11 mouse cellular contexts compared by ENCODE assay signal in genomic region chr6:135351638-135352302, GRCm38 (mm10). TPM values are rescaled to one million over a fixed set of nuclear protein-coding genes. Genes with fewer than 3 reads are reported as not detected.
A peak's percentile ranks its signal among the peaks of the same experiment; 100 is the strongest.
DNase-seq lines count a peak whose midpoint lies in the region; ATAC-seq lines count a peak whose summit lies in the region.
"Had no signal": no experiment of that assay in that cellular context is flagged by ENCODE, and none has a peak within 500 bp of the region (broad histone marks: within the 10 kb centered on the region; RNA-seq: fewer than 3 reads in every experiment).

No protein-coding gene starts in this region.

- H3K4me3 ChIP-seq in heart, embryonic 15.5 days = no peak overlapping the region
- no peak overlapping the region for H3K4me3 ChIP-seq in hindbrain, embryonic 14.5 days (replicated peaks; ENCODE audit: low read length)
- no peak overlapping the region for H3K4me3 ChIP-seq in limb, embryonic 12.5 days (replicated peaks)

- no peaks in the 10 kb centered on the region for H3K27me3 ChIP-seq in heart, embryonic 15.5 days
- no peaks in the 10 kb centered on the region for H3K27me3 ChIP-seq in hindbrain, embryonic 14.5 days (ENCODE audit: control insufficient read depth, insufficient read depth, low read length)
- H3K27me3 ChIP-seq in limb, embryonic 12.5 days = no peaks in the 10 kb centered on the region

- ATAC-seq in heart, embryonic 15.5 days (replicated peaks; ENCODE audit: insufficient number of reproducible peaks, insufficient read depth, low FRiP score, low read depth) = no peak
- peak; percentile 60; the same call in 1 of the 2 replicates for ATAC-seq in hindbrain, embryonic 14.5 days (ENCODE audit: low FRiP score)
- ATAC-seq in limb, embryonic 12.5 days (ENCODE audit: insufficient number of reproducible peaks, insufficient read depth, low FRiP score, low TSS enrichment, low read depth) = peak; percentile 78

- H3K27ac ChIP-seq in heart, embryonic 15.5 days = peak overlapping the region; percentile 26; the same call in 1 of the 2 replicates
- H3K27ac ChIP-seq in hindbrain, embryonic 14.5 days = no peak overlapping the region
- peak overlapping the region; percentile 74 for H3K27ac ChIP-seq in limb, embryonic 12.5 days

- DNase-seq in heart, postnatal 14 days = no peak
- DNase-seq in NIH3T3 (ENCODE audit: low read depth) = peak; percentile 66
- no peak for DNase-seq in hindbrain, embryonic 14.5 days (ENCODE audit: low spot score)
- DNase-seq in left cerebral cortex, adult 18-20 months (ENCODE audit: low spot score in 2 of 2) = no peak
- no peak for DNase-seq in adrenal gland, postnatal 25 days
- no peak for DNase-seq in ovary, adult 18-20 months (ENCODE audit: low spot score)

- no peaks in the 10 kb centered on the region for H3K36me3 ChIP-seq in heart, embryonic 15.5 days
- no peaks in the 10 kb centered on the region for H3K36me3 ChIP-seq in hindbrain, embryonic 14.5 days (replicated peaks; ENCODE audit: control insufficient read depth, insufficient read depth)
- no peaks in the 10 kb centered on the region for H3K36me3 ChIP-seq in limb, embryonic 12.5 days

- no peak overlapping the region for H3K9ac ChIP-seq in heart, embryonic 15.5 days
- no peak overlapping the region for H3K9ac ChIP-seq in hindbrain, embryonic 14.5 days
- no peak overlapping the region for H3K9ac ChIP-seq in limb, embryonic 12.5 days (replicated peaks)

- 49% methylated on average over 8 of the region's 8 CpGs for WGBS in heart, embryonic 15.5 days
- WGBS in hindbrain, embryonic 14.5 days = 72% methylated on average over 8 of the region's 8 CpGs
- WGBS in limb, embryonic 12.5 days = 59% methylated on average over 8 of the region's 8 CpGs

- peaks cover 6% of the 10 kb centered on the region for H3K4me1 ChIP-seq in heart, embryonic 15.5 days (replicated peaks)
- no peaks in the 10 kb centered on the region for H3K4me1 ChIP-seq in hindbrain, embryonic 14.5 days (replicated peaks; ENCODE audit: control insufficient read depth, insufficient read depth, low read length)
- H3K4me1 ChIP-seq in limb, embryonic 12.5 days (replicated peaks) = peaks cover 13% of the 10 kb centered on the region

- no peaks in the 10 kb centered on the region for H3K9me3 ChIP-seq in heart, embryonic 15.5 days (replicated peaks)
- H3K9me3 ChIP-seq in hindbrain, embryonic 14.5 days (ENCODE audit: control insufficient read depth, low read length) = no peaks in the 10 kb centered on the region
- no peaks in the 10 kb centered on the region for H3K9me3 ChIP-seq in limb, embryonic 12.5 days

- intact Hi-C loops in heart, postnatal 14 days (cut with DNase I) = no loop called here

- H3K4me2 ChIP-seq in heart, embryonic 15.5 days = no peak overlapping the region
- no peak overlapping the region for H3K4me2 ChIP-seq in hindbrain, embryonic 14.5 days (replicated peaks)
- no peak overlapping the region for H3K4me2 ChIP-seq in limb, embryonic 12.5 days

RNA-seq across cellular contexts. Expression of gene Emp1, which starts 10.6 kb away (rescaled TPM):
- polyA plus RNA-seq in heart, embryonic 15.5 days (2015; fragmentation: Nextera tagmentation; extraction: Ambion mirVana) = 45.5 and 49.7 TPM in 2 replicates
- 100 to 1,000 TPM; 102 to 124 TPM for total RNA-seq in heart, postnatal 14 days (2021)
- 4.9 and 5.3 TPM in 2 replicates for polyA plus RNA-seq in hindbrain, embryonic 14.5 days (2014; fragmentation: Nextera tagmentation; extraction: Ambion mirVana)
- polyA plus RNA-seq in limb, embryonic 12.5 days (2016; fragmentation: Nextera tagmentation; extraction: Ambion mirVana) = 38.0 and 39.4 TPM in 2 replicates
- total RNA-seq in left cerebral cortex, adult 18-20 months (2021) = 1 to 10 TPM; 3.4 to 6.6 TPM
- total RNA-seq in adrenal gland, postnatal 25 days (2021) = 29.8 and 31.3 TPM in 2 replicates
- total RNA-seq: MEL had no signal

RNA-seq across cellular contexts. Expression of gene Pbp2, which starts 41.6 kb away (rescaled TPM):
- 0.10 TPM in 1 of 2 replicates, not detected in the other for polyA plus RNA-seq in heart, embryonic 15.5 days (2015; fragmentation: Nextera tagmentation; extraction: Ambion mirVana)
- total RNA-seq in heart, postnatal 14 days (2021) = not detected
- 0.16 and 0.31 TPM in 2 replicates for polyA plus RNA-seq in hindbrain, embryonic 14.5 days (2014; fragmentation: Nextera tagmentation; extraction: Ambion mirVana)
- 0.17 TPM in 1 of 2 replicates, not detected in the other for polyA plus RNA-seq in limb, embryonic 12.5 days (2016; fragmentation: Nextera tagmentation; extraction: Ambion mirVana)
- total RNA-seq in left cerebral cortex, adult 18-20 months (2021) = not detected
- not detected in 2 replicates for total RNA-seq in adrenal gland, postnatal 25 days (2021)
- total RNA-seq: common myeloid progenitor, adult 5-6 weeks; MEL had no signal
- polyA plus RNA-seq: neural tube, embryonic 11.5 days had no signal
